In the genomic region with DNA sequence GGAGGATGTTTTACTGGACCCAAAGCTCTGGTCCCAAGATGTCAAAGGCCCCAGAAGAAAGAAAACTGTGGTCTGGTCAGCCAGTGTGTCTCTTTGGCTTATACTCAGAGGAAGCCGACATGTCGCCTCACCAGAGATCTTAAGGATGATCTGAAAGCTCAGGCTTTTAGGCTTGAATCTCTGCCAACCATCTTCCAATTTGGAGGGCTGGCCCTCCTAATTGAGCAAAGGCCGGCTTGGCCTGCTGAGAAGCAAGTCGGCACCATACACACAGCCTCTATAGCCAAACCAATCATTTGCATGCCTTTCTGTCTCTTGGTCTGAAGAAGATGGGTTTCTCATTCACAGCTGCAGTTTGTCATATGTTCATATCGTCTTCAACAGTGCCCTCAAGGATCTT, we compare ENCODE assay signal across 22 mouse cellular contexts. TPM values are rescaled to one million over a fixed set of nuclear protein-coding genes. Genes with fewer than 3 reads are reported as not detected.
DNase-seq lines count a peak whose midpoint lies in the region; ATAC-seq and TF ChIP-seq lines count a peak whose summit lies in the region.
"Had no signal": no experiment of that assay in that cellular context is flagged by ENCODE, and none has a peak within 500 bp of the region (broad histone marks: within the 10 kb centered on the region; RNA-seq: fewer than 3 reads in every experiment).

No protein-coding gene starts in this region.

- no peak overlapping the region for H3K27ac ChIP-seq in embryonic facial prominence, embryonic 14.5 days (replicated peaks; ENCODE audit: low read depth, low read length)
- H3K27ac ChIP-seq in embryonic facial prominence, embryonic 10.5 days (replicated peaks), result no peak overlapping the region
- no peak overlapping the region for H3K27ac ChIP-seq in lung, embryonic 14.5 days (ENCODE audit: low read depth)
- H3K27ac ChIP-seq in forebrain, embryonic 13.5 days, result peak overlapping the region; percentile 8; the same call in 1 of the 2 replicates
- peak overlapping the region; percentile 50; the same call in 1 of the 2 replicates for H3K27ac ChIP-seq in limb, embryonic 10.5 days
- H3K27ac ChIP-seq: hindbrain, embryonic 10.5 days; intestine, embryonic 15.5 days; limb, embryonic 13.5 days; neural tube, embryonic 15.5 days had no signal

- no peak overlapping the region for H3K9ac ChIP-seq in embryonic facial prominence, embryonic 14.5 days (ENCODE audit: low read depth, low read length)
- no peak overlapping the region for H3K9ac ChIP-seq in lung, embryonic 14.5 days
- no peak overlapping the region for H3K9ac ChIP-seq in forebrain, embryonic 13.5 days
- H3K9ac ChIP-seq: intestine, embryonic 15.5 days; limb, embryonic 13.5 days; neural tube, embryonic 15.5 days had no signal

- TF ChIP-seq CTCF in lung, embryonic 14.5 days (IDR thresholded peaks at IDR 0.05; ENCODE audit: low read depth), result no peak

- WGBS in embryonic facial prominence, embryonic 14.5 days, result 58% methylated on average over 5 of the region's 5 CpGs
- 82% methylated on average over 5 of the region's 5 CpGs for WGBS in embryonic facial prominence, embryonic 10.5 days
- WGBS in lung, embryonic 14.5 days, result 69% methylated on average over 5 of the region's 5 CpGs
- 51% methylated on average over 5 of the region's 5 CpGs for WGBS in forebrain, embryonic 13.5 days
- WGBS in limb, embryonic 10.5 days, result 93% methylated on average over 5 of the region's 5 CpGs

- ATAC-seq in embryonic facial prominence, embryonic 14.5 days (ENCODE audit: low read depth), result no peak
- no peak for ATAC-seq in lung, embryonic 14.5 days (ENCODE audit: insufficient read depth)
- peak; percentile 48; the same call in 1 of the 2 replicates for ATAC-seq in forebrain, embryonic 13.5 days
- ATAC-seq: intestine, embryonic 15.5 days had no signal

- no peak overlapping the region for H3K4me2 ChIP-seq in embryonic facial prominence, embryonic 14.5 days (ENCODE audit: low read depth, low read length)
- H3K4me2 ChIP-seq in lung, embryonic 14.5 days, result no peak overlapping the region
- peak overlapping the region; percentile 26; the same call in 1 of the 2 replicates for H3K4me2 ChIP-seq in forebrain, embryonic 13.5 days
- H3K4me2 ChIP-seq: intestine, embryonic 15.5 days; limb, embryonic 13.5 days; liver, embryonic 11.5 days; neural tube, embryonic 15.5 days had no signal

- no peaks in the 10 kb centered on the region for H3K36me3 ChIP-seq in embryonic facial prominence, embryonic 14.5 days (ENCODE audit: control insufficient read depth, insufficient read depth, low read length)
- no peaks in the 10 kb centered on the region for H3K36me3 ChIP-seq in embryonic facial prominence, embryonic 10.5 days (replicated peaks)
- H3K36me3 ChIP-seq in lung, embryonic 14.5 days (ENCODE audit: insufficient read depth), result no peaks in the 10 kb centered on the region
- no peaks in the 10 kb centered on the region for H3K36me3 ChIP-seq in forebrain, embryonic 13.5 days (ENCODE audit: poor library complexity, severe bottlenecking)
- H3K36me3 ChIP-seq in limb, embryonic 10.5 days, result no peaks in the 10 kb centered on the region
- H3K36me3 ChIP-seq: G1E; hindbrain, embryonic 10.5 days; intestine, embryonic 15.5 days; limb, embryonic 13.5 days; neural tube, embryonic 15.5 days had no signal

- no peaks in the 10 kb centered on the region for H3K9me3 ChIP-seq in embryonic facial prominence, embryonic 14.5 days (ENCODE audit: control insufficient read depth, low read length)
- no peaks in the 10 kb centered on the region for H3K9me3 ChIP-seq in embryonic facial prominence, embryonic 10.5 days
- no peaks in the 10 kb centered on the region for H3K9me3 ChIP-seq in lung, embryonic 14.5 days (ENCODE audit: low read depth, low read length)
- no peaks in the 10 kb centered on the region for H3K9me3 ChIP-seq in forebrain, embryonic 13.5 days (replicated peaks)
- no peaks in the 10 kb centered on the region for H3K9me3 ChIP-seq in limb, embryonic 10.5 days (replicated peaks)
- H3K9me3 ChIP-seq: G1E; hindbrain, embryonic 10.5 days; intestine, embryonic 15.5 days; limb, embryonic 13.5 days; neural tube, embryonic 15.5 days had no signal

- 0 out of 2 replicates have a peak, but pooled peaks cover under 1% of the 10 kb centered on the region for H3K4me1 ChIP-seq in embryonic facial prominence, embryonic 14.5 days (ENCODE audit: control insufficient read depth, insufficient read depth, low read length)
- H3K4me1 ChIP-seq in embryonic facial prominence, embryonic 10.5 days, result peaks cover 15% of the 10 kb centered on the region
- no peaks in the 10 kb centered on the region for H3K4me1 ChIP-seq in lung, embryonic 14.5 days (ENCODE audit: insufficient read depth)
- H3K4me1 ChIP-seq in forebrain, embryonic 13.5 days, result peaks cover 23% of the 10 kb centered on the region
- peaks cover 27% of the 10 kb centered on the region for H3K4me1 ChIP-seq in limb, embryonic 10.5 days
- H3K4me1 ChIP-seq: intestine, embryonic 15.5 days had no signal

- DNase-seq in embryonic facial prominence, embryonic 14.5 days (ENCODE audit: low spot score), result peak; percentile 27
- no peak for DNase-seq in embryonic facial prominence, embryonic 10.5 days (ENCODE audit: low spot score)
- DNase-seq in lung, embryonic 14.5 days, result peak; percentile 51
- no peak for DNase-seq in lung, postnatal 4 days
- DNase-seq in limb, embryonic 10.5 days (ENCODE audit: low spot score), result no peak
- no peak for DNase-seq in heart, adult 11 months
- DNase-seq: adrenal gland, postnatal 14 days; gastrocnemius, postnatal 10 days; heart, postnatal 14 days; kidney, postnatal 4 days; lung, postnatal 36 days; midbrain, embryonic 14.5 days; right cerebral cortex, adult 18-20 months; spleen, adult 18-20 months; thymus, postnatal 36 days had no signal

- H3K4me3 ChIP-seq in embryonic facial prominence, embryonic 14.5 days (ENCODE audit: low read depth, low read length), result no peak overlapping the region
- no peak overlapping the region for H3K4me3 ChIP-seq in embryonic facial prominence, embryonic 10.5 days
- no peak overlapping the region for H3K4me3 ChIP-seq in lung, embryonic 14.5 days (ENCODE audit: low read depth, low read length)
- H3K4me3 ChIP-seq in forebrain, embryonic 13.5 days, result no peak overlapping the region
- H3K4me3 ChIP-seq in limb, embryonic 10.5 days, result no peak overlapping the region
- H3K4me3 ChIP-seq: hindbrain, embryonic 10.5 days; intestine, embryonic 15.5 days; limb, embryonic 13.5 days; neural tube, embryonic 15.5 days had no signal

- no peaks in the 10 kb centered on the region for H3K27me3 ChIP-seq in embryonic facial prominence, embryonic 14.5 days (replicated peaks; ENCODE audit: control insufficient read depth, insufficient read depth, low read length)
- peaks cover 10% of the 10 kb centered on the region; the same call in 1 of the 2 replicates for H3K27me3 ChIP-seq in embryonic facial prominence, embryonic 10.5 days (replicated peaks; ENCODE audit: low read depth, poor library complexity, severe bottlenecking)
- no peaks in the 10 kb centered on the region for H3K27me3 ChIP-seq in lung, embryonic 14.5 days (ENCODE audit: insufficient read depth, low read length)
- peaks cover 7% of the 10 kb centered on the region; the same call in 1 of the 2 replicates for H3K27me3 ChIP-seq in forebrain, embryonic 13.5 days
- H3K27me3 ChIP-seq in limb, embryonic 10.5 days (ENCODE audit: low read depth, poor library complexity, severe bottlenecking), result no peaks in the 10 kb centered on the region
- H3K27me3 ChIP-seq: intestine, embryonic 15.5 days; limb, embryonic 13.5 days; neural tube, embryonic 15.5 days had no signal

RNA-seq across cellular contexts. Expression of a gene that starts 33.2 kb away (rescaled TPM):
- polyA plus RNA-seq in embryonic facial prominence, embryonic 14.5 days (2014; fragmentation: Nextera tagmentation; extraction: Ambion mirVana), result 10.4 and 11.2 TPM in 2 replicates
- 7.5 and 9.2 TPM in 2 replicates for polyA plus RNA-seq in embryonic facial prominence, embryonic 10.5 days (2016; fragmentation: Nextera tagmentation; extraction: Ambion mirVana)
- 3.8 and 3.9 TPM in 2 replicates for polyA plus RNA-seq in lung, embryonic 14.5 days (2014; fragmentation: Nextera tagmentation; extraction: Ambion mirVana)
- polyA plus RNA-seq in forebrain, embryonic 13.5 days (2015; fragmentation: Nextera tagmentation; extraction: Ambion mirVana), result 2.3 and 3.8 TPM in 2 replicates
- 10.0 and 17.1 TPM in 2 replicates for polyA plus RNA-seq in limb, embryonic 10.5 days (2016; fragmentation: Nextera tagmentation; extraction: Ambion mirVana)

Comparison
In these comparisons a context has a peak if more than half of its experiments do, and no peak if none do; other contexts are left out.
1. DNase-seq: peak in embryonic facial prominence, embryonic 14.5 days (single experiment) and lung, embryonic 14.5 days (single experiment); none in embryonic facial prominence, embryonic 10.5 days (single experiment), lung, postnatal 4 days (0 of 2), limb, embryonic 10.5 days (single experiment) and heart, adult 11 months (single experiment).
2. H3K27ac ChIP-seq: peak in forebrain, embryonic 13.5 days (single experiment) and limb, embryonic 10.5 days (single experiment); none in embryonic facial prominence, embryonic 14.5 days (single experiment), embryonic facial prominence, embryonic 10.5 days (single experiment) and lung, embryonic 14.5 days (single experiment).